Mouse (Mus musculus) forebrain, embryonic 12.5 days (tissue): ENCODE measurements around the gene Plxnc1. TPM values are rescaled to one million over a fixed set of nuclear protein-coding genes. Genes with fewer than 3 reads are reported as not detected.

Source experiments
- ATAC-seq: fragments of 200-750 bp; cut with Nextera tagmentation; 2 replicates; pipeline ENCODE4 v1.8.0; 2017; ENCODE audit warnings: moderate TSS enrichment; ENCODE audit not compliant: low FRiP score
- H3K27ac ChIP-seq: fragments of 300-500 bp; sonication (generic); 2 replicates; pipeline ENCODE4 v1.5.1; 2016; ENCODE audit warnings: mild to moderate bottlenecking
- H3K27me3 ChIP-seq: fragments of 300-500 bp; sonication (generic); 2 replicates; pipeline ENCODE4 v1.6.1; 2016; ENCODE audit warnings: mild to moderate bottlenecking
- H3K36me3 ChIP-seq: fragments of 300-500 bp; sonication (generic); replicated peaks from 2 replicates; pipeline ENCODE4 v1.6.1; 2016; ENCODE audit warnings: mild to moderate bottlenecking
- H3K4me1 ChIP-seq: fragments of 300-500 bp; sonication (generic); 2 replicates; pipeline ENCODE4 v1.6.1; 2016
- H3K4me2 ChIP-seq: fragments of 300-500 bp; sonication (generic); 2 replicates; pipeline ENCODE4 v1.6.1; 2016; ENCODE audit warnings: mild to moderate bottlenecking, moderate library complexity
- H3K4me3 ChIP-seq: fragments of 300-500 bp; sonication (generic); replicated peaks from 2 replicates; pipeline ENCODE4 v1.5.1; 2016; ENCODE audit warnings: mild to moderate bottlenecking
- H3K9ac ChIP-seq: fragments of 300-500 bp; sonication (generic); 2 replicates; pipeline ENCODE4 v1.6.1; 2016; ENCODE audit warnings: mild to moderate bottlenecking
- H3K9me3 ChIP-seq: fragments of 300-500 bp; sonication (generic); 2 replicates; pipeline ENCODE4 v1.6.1; 2016
- WGBS: fragments of 180-500 bp; shearing (Covaris S2); methylation state at CpG from one replicate; pipeline ENCODE4 v1.1.7; 2016; 5-methylcytosine and 5-hydroxymethylcytosine counted together
- polyA plus RNA-seq: library from polyadenylated mRNA; unstranded; fragments of >200 nt; fragmentation: Nextera tagmentation; extraction: Ambion mirVana; gene quantifications from 2 replicates; pipeline ENCODE4 v1.2.1, GENCODE M21; 2016

The Plxnc1 gene
- polyA plus RNA-seq, 1 experiment from 2014 or later = 8.8 TPM

DNA sequence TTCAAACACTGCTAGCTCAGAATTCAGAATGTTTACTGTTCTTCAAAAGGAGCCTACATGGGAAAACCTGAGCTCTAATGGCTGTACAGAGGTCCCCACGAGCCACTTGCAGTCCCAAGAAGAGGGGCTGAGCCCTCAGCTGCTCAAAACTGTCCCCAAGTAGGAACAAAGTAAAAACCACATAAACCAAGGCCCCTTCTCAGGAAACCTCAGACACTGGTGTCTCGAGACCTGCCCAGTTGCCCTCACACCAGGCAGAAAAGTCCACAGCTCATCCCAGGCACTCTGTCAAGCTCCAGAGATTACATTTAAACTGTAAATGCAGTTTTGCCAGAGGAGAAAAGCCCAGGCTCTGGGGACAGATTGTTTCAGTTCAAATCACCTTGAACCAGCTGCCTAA is 26.6 kb downstream of the Plxnc1 start:
- H3K27me3 ChIP-seq = no peaks in the 10 kb centered on the region
- 0 out of 2 replicates have a peak, but pooled peaks cover 3% of the 10 kb centered on the region for H3K36me3 ChIP-seq
- H3K27ac ChIP-seq = 0 out of 2 replicates have a peak overlapping the region, but pooled peaks have one; percentile 10
- H3K4me3 ChIP-seq = no peak overlapping the region
- 76% methylated on average over 2 of the region's 2 CpGs for WGBS
- H3K9me3 ChIP-seq = no peaks in the 10 kb centered on the region
- H3K4me2 ChIP-seq = no peak overlapping the region
- H3K9ac ChIP-seq = no peak overlapping the region
- no peak for ATAC-seq
- peaks cover 16% of the 10 kb centered on the region for H3K4me1 ChIP-seq

- Histone ChIP-seq H3K36me3 (0 out of 2 replicates have a peak, but pooled peaks cover 3% of the 10 kb centered on the region), H3K27ac (no peak overlapping the region), H3K4me2 (no peak overlapping the region), H3K4me3 (no peak overlapping the region), H3K27me3 (no peaks in the 10 kb centered on the region), H3K9me3 (no peaks in the 10 kb centered on the region), H3K9ac (no peak overlapping the region), H3K4me1 (peaks cover 13% of the 10 kb centered on the region)
- 88% methylated on average over 4 of the region's 4 CpGs for WGBS
- ATAC-seq = no peak
Observed at GRCm38 (mm10) chr10:94917354-94917753, 27.3 kb downstream of the Plxnc1 start.

DNA sequence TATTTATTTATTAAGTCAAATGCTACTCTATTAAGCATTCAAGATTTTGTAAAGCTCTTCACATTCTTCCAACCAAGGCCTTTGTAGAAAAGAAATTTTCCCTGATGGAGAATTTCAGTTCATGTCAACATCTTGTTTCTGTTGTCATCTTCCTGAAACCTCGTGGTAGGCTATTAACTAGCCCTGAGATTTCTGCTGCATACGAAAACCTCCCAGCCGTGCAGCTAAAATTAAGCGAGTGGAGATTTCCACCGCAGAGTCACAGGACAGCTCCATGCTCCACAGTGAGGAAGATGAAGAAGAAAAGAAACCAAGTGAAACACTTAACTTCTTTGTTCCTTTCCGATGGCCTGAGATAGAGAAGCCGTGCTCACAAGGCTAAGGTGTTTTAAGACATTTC is 28.0 kb downstream of the Plxnc1 start:
- Histone ChIP-seq H3K4me3 (no peak overlapping the region), H3K27ac (no peak overlapping the region), H3K27me3 (no peaks in the 10 kb centered on the region), H3K36me3 (0 out of 2 replicates have a peak, but pooled peaks cover 3% of the 10 kb centered on the region), H3K4me1 (peaks cover 10% of the 10 kb centered on the region), H3K4me2 (no peak overlapping the region), H3K9me3 (no peaks in the 10 kb centered on the region), H3K9ac (no peak overlapping the region)
- 84% methylated on average over 7 of the region's 7 CpGs for WGBS
- ATAC-seq = no peak

DNA sequence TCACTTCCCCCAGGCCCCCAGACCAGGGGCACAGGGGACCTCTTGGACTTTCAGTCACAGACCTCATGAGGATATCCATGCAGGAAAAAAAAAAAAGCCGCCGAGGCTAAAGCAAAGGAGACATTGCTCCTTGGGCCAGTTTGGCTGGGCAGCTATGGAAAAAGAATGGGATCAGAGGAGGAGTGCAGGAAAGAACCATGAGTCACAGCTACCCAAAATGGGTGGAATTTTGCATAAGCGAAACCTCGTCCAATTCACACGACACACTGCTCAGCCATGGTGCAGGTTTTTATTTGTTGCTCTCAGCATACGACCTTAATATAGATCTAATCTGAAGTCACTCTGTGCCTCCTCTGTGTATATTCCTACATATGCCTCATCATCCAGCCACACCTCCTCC is 28.9 kb downstream of the Plxnc1 start:
- Histone ChIP-seq H3K4me2 (no peak overlapping the region), H3K27me3 (no peaks in the 10 kb centered on the region), H3K4me3 (no peak overlapping the region), H3K9ac (no peak overlapping the region), H3K4me1 (peaks cover 8% of the 10 kb centered on the region; the same call in 1 of the 2 replicates), H3K36me3 (no peaks in the 10 kb centered on the region), H3K9me3 (no peaks in the 10 kb centered on the region), H3K27ac (no peak overlapping the region)
- ATAC-seq = no peak
- 93% methylated on average over 6 of the region's 6 CpGs for WGBS

DNA sequence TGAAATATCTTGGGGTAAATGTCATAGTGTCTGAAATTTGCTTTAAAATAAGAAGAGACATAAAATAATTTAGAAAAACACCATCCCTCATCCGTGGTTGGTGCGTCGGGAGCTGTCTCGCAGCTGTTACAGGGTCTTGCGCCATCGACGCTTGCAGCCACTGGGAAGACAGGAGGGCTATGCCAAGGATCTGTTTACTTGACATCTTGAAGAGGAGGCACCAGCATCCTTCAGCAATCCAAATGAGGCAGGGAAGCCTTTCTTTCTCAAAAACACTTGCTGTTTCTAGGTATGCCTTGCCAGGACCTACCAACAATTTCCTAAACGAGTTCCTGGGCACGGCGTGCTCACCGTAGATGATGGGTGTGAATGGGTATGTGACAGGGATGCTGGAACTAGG is 30.6 kb downstream of the Plxnc1 start:
- no peaks in the 10 kb centered on the region for H3K36me3 ChIP-seq
- 93% methylated on average over 11 of the region's 11 CpGs for WGBS

GRCm38 (mm10) chr10:94913336-94913739 is 31.3 kb downstream of the Plxnc1 start:
- no peak overlapping the region for H3K4me3 ChIP-seq
- H3K9ac ChIP-seq = no peak overlapping the region
- no peak for ATAC-seq
- H3K9me3 ChIP-seq = no peaks in the 10 kb centered on the region
- no peaks in the 10 kb centered on the region for H3K27me3 ChIP-seq
- H3K4me2 ChIP-seq = no peak overlapping the region
- peaks cover 8% of the 10 kb centered on the region; the same call in 1 of the 2 replicates for H3K4me1 ChIP-seq
- H3K27ac ChIP-seq = no peak overlapping the region
- no peaks in the 10 kb centered on the region for H3K36me3 ChIP-seq
- 82% methylated on average over 5 of the region's 5 CpGs for WGBS

More for the DNA sequence above, 30.6 kb downstream of the Plxnc1 start:
- no peak overlapping the region for H3K4me2 ChIP-seq
- 0 out of 2 replicates have a peak overlapping the region, but pooled peaks have one; percentile 0 for H3K27ac ChIP-seq
- no peaks in the 10 kb centered on the region for H3K9me3 ChIP-seq
- H3K9ac ChIP-seq = no peak overlapping the region
- no peak overlapping the region for H3K4me3 ChIP-seq
- no peak for ATAC-seq
- H3K4me1 ChIP-seq = peaks cover 8% of the 10 kb centered on the region; the same call in 1 of the 2 replicates
- no peaks in the 10 kb centered on the region for H3K27me3 ChIP-seq

DNA sequence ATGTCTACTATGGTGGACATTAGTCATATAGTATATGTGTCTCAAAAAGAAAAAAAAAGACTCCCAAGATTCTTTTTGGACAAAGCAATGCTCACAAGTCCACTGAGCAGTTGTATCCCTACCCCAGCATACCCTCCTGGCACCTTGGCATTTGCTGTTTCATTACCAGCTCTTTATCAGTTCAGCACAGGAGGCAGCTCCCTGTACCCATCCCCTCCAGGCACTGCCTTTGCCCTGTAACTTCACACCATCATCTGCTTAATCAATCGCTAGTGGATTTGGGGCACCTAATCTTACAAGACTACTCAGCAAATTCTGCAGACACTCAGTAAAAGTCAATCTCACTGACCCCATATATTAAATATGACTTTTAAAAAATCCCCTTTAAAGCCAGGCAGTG is 32.1 kb downstream of the Plxnc1 start:
- 92% methylated on average over 1 of the region's 1 CpGs for WGBS
- H3K4me3 ChIP-seq = no peak overlapping the region

GRCm38 (mm10) chr10:94911102-94911501 is 33.5 kb downstream of the Plxnc1 start:
- WGBS = 88% methylated on average over 6 of the region's 6 CpGs
- Histone ChIP-seq H3K4me1 (peaks cover 5% of the 10 kb centered on the region), H3K9me3 (no peaks in the 10 kb centered on the region), H3K27ac (no peak overlapping the region), H3K36me3 (no peaks in the 10 kb centered on the region), H3K9ac (no peak overlapping the region), H3K27me3 (no peaks in the 10 kb centered on the region), H3K4me3 (no peak overlapping the region), H3K4me2 (no peak overlapping the region)
- ATAC-seq = no peak

More for the DNA sequence above, 32.1 kb downstream of the Plxnc1 start:
- H3K36me3 ChIP-seq = no peaks in the 10 kb centered on the region
- no peak overlapping the region for H3K27ac ChIP-seq
- no peak overlapping the region for H3K4me2 ChIP-seq
- 0 out of 2 replicates have a peak, but pooled peaks cover 1% of the 10 kb centered on the region for H3K4me1 ChIP-seq
- no peaks in the 10 kb centered on the region for H3K27me3 ChIP-seq
- no peak for ATAC-seq
- H3K9ac ChIP-seq = no peak overlapping the region
- H3K9me3 ChIP-seq = no peaks in the 10 kb centered on the region

- WGBS = 90% methylated on average over 4 of the region's 4 CpGs
- Histone ChIP-seq H3K4me3 (no peak overlapping the region), H3K9ac (no peak overlapping the region)
Observed at GRCm38 (mm10) chr10:94910570-94910969, 34.1 kb downstream of the Plxnc1 start.

DNA sequence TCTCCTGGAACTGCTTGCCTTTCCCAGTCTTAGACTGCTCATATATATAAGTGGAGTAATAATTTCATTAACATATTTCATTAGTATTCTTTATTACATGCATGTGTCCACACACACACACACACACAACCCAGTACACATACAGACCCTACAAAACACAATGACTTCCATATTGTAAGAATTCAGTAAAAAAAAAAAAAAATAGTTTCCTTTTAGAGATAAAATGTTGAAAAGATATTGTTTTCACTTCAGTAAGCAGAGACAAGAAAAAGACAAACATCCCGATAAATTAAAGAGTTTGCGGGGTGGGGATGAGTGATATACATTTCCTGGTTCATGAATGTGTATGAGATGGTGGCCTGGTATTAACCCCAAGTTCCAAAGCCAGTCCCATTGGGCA is 34.8 kb downstream of the Plxnc1 start:
- Histone ChIP-seq H3K9ac (no peak overlapping the region), H3K4me2 (no peak overlapping the region), H3K4me1 (peaks cover 18% of the 10 kb centered on the region), H3K27ac (no peak overlapping the region), H3K36me3 (no peaks in the 10 kb centered on the region), H3K9me3 (no peaks in the 10 kb centered on the region), H3K27me3 (no peaks in the 10 kb centered on the region), H3K4me3 (no peak overlapping the region)
- 91% methylated on average over 2 of the region's 2 CpGs for WGBS
- no peak for ATAC-seq

More at GRCm38 (mm10) chr10:94910570-94910969, 34.1 kb downstream of the Plxnc1 start:
- no peaks in the 10 kb centered on the region for H3K9me3 ChIP-seq
- no peaks in the 10 kb centered on the region for H3K27me3 ChIP-seq
- no peak overlapping the region for H3K27ac ChIP-seq
- H3K4me1 ChIP-seq = peaks cover 11% of the 10 kb centered on the region
- H3K4me2 ChIP-seq = no peak overlapping the region
- no peaks in the 10 kb centered on the region for H3K36me3 ChIP-seq
- no peak for ATAC-seq

DNA sequence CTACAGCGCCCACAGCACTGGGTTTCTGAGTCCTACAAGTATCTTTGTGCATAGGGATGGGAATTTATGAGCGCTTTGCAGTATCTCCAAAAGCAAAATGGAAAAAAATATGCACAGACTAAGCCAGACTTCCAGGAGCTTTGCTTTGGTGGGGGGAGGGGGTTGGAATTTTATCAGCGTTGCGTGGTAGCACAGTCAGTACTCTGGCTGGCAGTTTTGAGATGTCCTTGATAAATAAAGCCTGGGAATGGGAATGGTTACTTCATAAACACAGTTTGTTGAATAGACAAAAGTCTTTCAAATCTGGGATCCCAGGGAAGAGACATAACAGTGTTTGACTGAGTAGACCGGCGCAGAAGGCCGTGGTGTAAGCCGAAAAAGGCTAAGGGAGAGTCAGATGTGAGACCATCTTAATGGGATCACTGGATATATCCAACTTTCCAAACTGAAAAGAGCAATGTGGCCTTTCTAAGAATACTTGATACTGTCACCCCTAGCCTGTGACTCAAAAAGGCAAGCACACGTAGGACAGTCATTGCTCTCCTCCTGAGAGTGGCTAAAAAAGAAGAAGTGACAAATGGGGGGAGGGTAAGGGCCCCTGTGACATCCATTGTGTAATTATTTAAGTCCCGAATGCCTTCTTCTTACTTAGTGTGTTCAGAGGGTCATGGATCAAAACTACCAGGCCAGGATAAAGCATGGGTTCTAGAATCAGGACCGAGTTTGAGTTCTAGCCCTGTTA is 35.5 kb downstream of the Plxnc1 start:
- Histone ChIP-seq H3K9ac (no peak overlapping the region), H3K27ac (no peak overlapping the region), H3K27me3 (no peaks in the 10 kb centered on the region), H3K9me3 (no peaks in the 10 kb centered on the region), H3K4me1 (peaks cover 24% of the 10 kb centered on the region), H3K4me3 (no peak overlapping the region), H3K36me3 (no peaks in the 10 kb centered on the region), H3K4me2 (no peak overlapping the region)
- no peak for ATAC-seq
- 90% methylated on average over 11 of the region's 11 CpGs for WGBS

DNA sequence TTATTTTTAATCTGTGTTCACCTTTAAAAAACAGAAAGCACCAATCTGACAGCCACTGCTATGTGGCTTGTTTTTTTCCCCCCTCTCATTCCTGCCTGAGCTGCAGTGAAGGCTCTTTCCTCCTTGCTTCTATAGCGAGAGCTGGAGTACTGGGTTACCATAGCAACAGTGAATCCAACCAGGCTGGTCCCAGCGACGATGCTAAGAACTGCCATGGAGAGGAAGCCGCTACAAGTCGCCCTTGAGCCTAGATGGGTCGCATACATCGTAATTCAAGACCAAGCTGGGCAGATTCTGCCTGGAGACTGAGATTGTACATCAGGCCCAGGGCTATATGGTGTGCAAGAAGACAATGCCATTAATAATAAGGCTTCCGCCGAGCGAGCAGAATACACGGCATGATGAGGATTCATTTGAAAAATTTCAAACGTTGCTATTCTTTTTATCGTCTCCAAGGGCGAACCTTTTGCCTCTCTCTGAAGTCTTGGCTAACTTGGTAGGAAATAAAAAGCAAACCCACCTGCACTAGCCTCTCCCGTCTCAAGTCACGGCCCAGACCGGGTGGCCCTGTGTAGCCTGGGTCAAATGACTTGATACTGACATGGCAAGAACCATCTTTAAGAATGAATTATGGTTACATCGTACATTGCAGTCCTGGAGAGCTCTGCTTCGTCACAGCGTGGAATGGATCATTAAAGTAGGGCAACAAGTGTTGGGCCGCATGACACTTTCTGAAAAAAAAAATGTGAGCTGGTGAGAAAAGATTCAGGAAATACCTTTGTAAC is 38.8 kb downstream of the Plxnc1 start:
- Histone ChIP-seq H3K36me3 (no peaks in the 10 kb centered on the region), H3K4me3 (peak overlapping the region; percentile 19), H3K27me3 (no peaks in the 10 kb centered on the region), H3K4me2 (peak overlapping the region; percentile 52), H3K9ac (peak overlapping the region; percentile 38; the same call in 1 of the 2 replicates), H3K27ac (peak overlapping the region; percentile 82), H3K9me3 (no peaks in the 10 kb centered on the region), H3K4me1 (peaks cover 24% of the 10 kb centered on the region)
- ATAC-seq = peak; percentile 96
- 23% methylated on average over 21 of the region's 21 CpGs for WGBS
